ENCODE assay signal across 10 mouse cellular contexts in the genomic region with DNA sequence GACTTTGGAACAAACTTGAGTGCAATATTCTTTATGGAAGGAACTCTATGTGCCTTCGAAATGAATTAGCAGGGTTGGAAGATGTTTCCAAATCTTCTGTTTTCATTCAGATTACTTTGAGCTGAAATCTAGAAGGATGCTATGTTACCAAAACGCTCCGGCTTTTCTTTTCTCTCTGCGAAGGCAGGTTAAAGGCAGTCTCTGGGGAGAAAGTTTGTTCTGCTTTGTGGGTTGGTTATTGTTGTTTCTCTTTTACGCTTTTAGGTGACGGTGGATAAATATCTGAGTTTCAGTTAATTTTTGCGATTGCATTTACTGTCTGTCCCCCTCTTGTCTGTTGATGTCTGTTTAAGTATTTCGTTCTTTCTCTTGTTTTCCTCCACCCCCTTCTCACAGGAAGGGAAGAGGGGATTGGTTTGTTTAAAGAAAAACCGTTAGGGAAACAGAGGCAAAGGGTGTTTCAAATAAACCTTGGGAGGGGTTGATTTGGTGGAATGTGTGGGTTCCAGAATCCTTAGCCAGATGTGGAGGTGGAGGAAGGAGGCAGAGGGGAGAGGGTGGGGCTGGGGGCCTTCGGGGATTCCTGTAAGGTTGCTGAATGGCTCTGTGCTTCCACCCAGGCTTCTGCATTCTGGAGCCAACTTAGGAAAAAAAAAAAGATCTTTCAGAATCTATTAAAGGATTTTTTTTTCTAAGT. TPM values are rescaled to one million over a fixed set of nuclear protein-coding genes. Genes with fewer than 3 reads are reported as not detected.
A peak's percentile ranks its signal among the peaks of the same experiment; 100 is the strongest.
DNase-seq lines count a peak whose midpoint lies in the region; ATAC-seq lines count a peak whose summit lies in the region.
"Had no signal": no experiment of that assay in that cellular context is flagged by ENCODE, and none has a peak within 500 bp of the region (broad histone marks: within the 10 kb centered on the region; RNA-seq: fewer than 3 reads in every experiment).

No protein-coding gene starts in this region.

- no peaks in the 10 kb centered on the region for H3K27me3 ChIP-seq in kidney, embryonic 14.5 days (ENCODE audit: control insufficient read depth, insufficient read depth, low read length)
- no peaks in the 10 kb centered on the region for H3K27me3 ChIP-seq in limb, embryonic 10.5 days (ENCODE audit: low read depth, poor library complexity, severe bottlenecking)

- WGBS in kidney, embryonic 14.5 days = 54% methylated on average over 10 of the region's 10 CpGs
- WGBS in limb, embryonic 10.5 days = 72% methylated on average over 10 of the region's 10 CpGs

- no peaks in the 10 kb centered on the region for H3K9me3 ChIP-seq in kidney, embryonic 14.5 days (ENCODE audit: control insufficient read depth, low read length)
- no peaks in the 10 kb centered on the region for H3K9me3 ChIP-seq in limb, embryonic 10.5 days (replicated peaks)

- DNase-seq in kidney, adult 8-10 months = no peak
- DNase-seq in 3T3-L1 (ENCODE audit: low read depth, low spot score) = peak; percentile 65
- no peak for DNase-seq in limb, embryonic 10.5 days (ENCODE audit: low spot score)
- no peak for DNase-seq in left cerebral cortex, postnatal 25 days (ENCODE audit: low spot score in 2 of 2)
- DNase-seq in left cerebral cortex, adult 9 months (ENCODE audit: low spot score in 2 of 2) = no peak
- DNase-seq: cerebellum, adult 9-11 months had no signal

- no peak for ATAC-seq in kidney, embryonic 14.5 days (ENCODE audit: low FRiP score, low TSS enrichment)
- ATAC-seq in granulocyte monocyte progenitor cell, adult 5-6 weeks (replicated peaks; ENCODE audit: poor library complexity, severe bottlenecking) = no peak

- peaks cover 28% of the 10 kb centered on the region; the same call in 1 of the 2 replicates for H3K4me1 ChIP-seq in kidney, embryonic 14.5 days (ENCODE audit: control insufficient read depth, insufficient read depth, low read length)
- peaks cover 34% of the 10 kb centered on the region for H3K4me1 ChIP-seq in brown adipose tissue, adult 24 weeks (ENCODE audit: control insufficient read depth, insufficient read depth, insufficient read length, low read length)
- peaks cover 47% of the 10 kb centered on the region for H3K4me1 ChIP-seq in limb, embryonic 10.5 days

- peak overlapping the region; percentile 58; the same call in 1 of the 2 replicates for H3K9ac ChIP-seq in kidney, embryonic 14.5 days (ENCODE audit: low read depth, low read length)

- H3K4me2 ChIP-seq in kidney, embryonic 14.5 days (replicated peaks; ENCODE audit: low read depth, low read length) = peak overlapping the region; percentile 42

- peak overlapping the region; percentile 78 for H3K27ac ChIP-seq in kidney, embryonic 14.5 days (ENCODE audit: low read depth, low read length)
- H3K27ac ChIP-seq in brown adipose tissue, adult 24 weeks (replicated peaks; ENCODE audit: low read depth, low read length) = peak overlapping the region; percentile 72
- H3K27ac ChIP-seq in limb, embryonic 10.5 days = peak overlapping the region; percentile 78

- no peaks in the 10 kb centered on the region; the same call in 1 of the 2 replicates for H3K36me3 ChIP-seq in kidney, embryonic 14.5 days (ENCODE audit: control insufficient read depth, insufficient read depth, low read length)
- no peaks in the 10 kb centered on the region for H3K36me3 ChIP-seq in limb, embryonic 10.5 days

- peak overlapping the region; percentile 29 for H3K4me3 ChIP-seq in kidney, embryonic 14.5 days (ENCODE audit: low read length)
- H3K4me3 ChIP-seq in brown adipose tissue, adult 24 weeks (ENCODE audit: insufficient read depth, low read depth, low read length) = peak overlapping the region; percentile 64
- H3K4me3 ChIP-seq in limb, embryonic 10.5 days = 0 out of 2 replicates have a peak overlapping the region, but pooled peaks have one; percentile 24

- intact Hi-C loops in left cerebral cortex, postnatal 25 days (cut with DNase I) = no loop called here

RNA-seq across cellular contexts. Expression of a gene that starts 1.1 kb away (rescaled TPM):
- 14.0 and 23.7 TPM in 2 replicates for polyA plus RNA-seq in kidney, embryonic 14.5 days (2014; fragmentation: Nextera tagmentation; extraction: Ambion mirVana)
- 29.0 and 42.9 TPM in 2 replicates for polyA plus RNA-seq in brown adipose tissue, adult 24 weeks (2012; ENCODE audit: insufficient read depth, insufficient read length, missing spikeins)
- polyA plus RNA-seq in limb, embryonic 10.5 days (2016; fragmentation: Nextera tagmentation; extraction: Ambion mirVana) = 5.0 and 9.0 TPM in 2 replicates
- 1 to 10 TPM; 2.4 to 3.9 TPM for total RNA-seq in left cerebral cortex, postnatal 25 days (2021)
- total RNA-seq in granulocyte monocyte progenitor cell, adult 5-6 weeks (2014; fragmentation: Nextera tagmentation) = not detected in 2 replicates
- not detected in 2 replicates for total RNA-seq in granulocyte monocyte progenitor cell, adult 5-6 weeks (2017)

RNA-seq across cellular contexts. Expression of a gene that starts 53.3 kb away (rescaled TPM):
- 0.30 and 0.50 TPM in 2 replicates for polyA plus RNA-seq in kidney, embryonic 14.5 days (2014; fragmentation: Nextera tagmentation; extraction: Ambion mirVana)
- polyA plus RNA-seq in brown adipose tissue, adult 24 weeks (2012; ENCODE audit: insufficient read depth, insufficient read length, missing spikeins) = not detected in 2 replicates
- 0.11 and 0.19 TPM in 2 replicates for polyA plus RNA-seq in limb, embryonic 10.5 days (2016; fragmentation: Nextera tagmentation; extraction: Ambion mirVana)
- total RNA-seq in left cerebral cortex, postnatal 25 days (2021) = under 1 TPM; 0.25 to 0.28 TPM
- not detected in 2 replicates for total RNA-seq in granulocyte monocyte progenitor cell, adult 5-6 weeks (2014; fragmentation: Nextera tagmentation)
- not detected in 2 replicates for total RNA-seq in granulocyte monocyte progenitor cell, adult 5-6 weeks (2017)
- polyA plus RNA-seq: midbrain, embryonic 14.5 days had no signal
